Mouse (Mus musculus) heart, postnatal 36 days (tissue): ENCODE measurements around the gene Msmb. TPM values are rescaled to one million over a fixed set of nuclear protein-coding genes. Genes with fewer than 3 reads are reported as not detected.
"Not testable (repeated sequence)": the region's sequence is repeated elsewhere in the genome, so short reads cannot be mapped to it uniquely, and the experiment has no call there.

ENCODE experiments used
- DNase-seq, 2 experiments: peaks; one replicate each; pipeline ENCODE4 v3.0.0; 2021 to 2022
- intact Hi-C: fragments of 180-260 bp; cut with DNase I; formaldehyde crosslinking; loops from one replicate; pipeline ENCODE4 v1.15.1; 2025
- total RNA-seq, 2 experiments: library from RNA; stranded (reverse); gene quantifications; 2 replicates each; pipeline ENCODE4 v1.2.3; 2021

Gene Msmb
- not detected for total RNA-seq

GRCm38 (mm10) chr14:32141723-32142122, at the start of gene Msmb:
Gene Msmb, plus strand, starts transcription at chr14:32142023.
- intact Hi-C loops = no loop called here
- DNase-seq = no peak

- DNase-seq = no peak
- intact Hi-C loops = no loop called here
Measured at GRCm38 (mm10) chr14:32093018-32093417, 48.8 kb upstream of the Msmb start.

- intact Hi-C loops = no loop called here
- DNase-seq = no peak
Measured at GRCm38 (mm10) chr14:32093500-32094117, 48.2 kb upstream of the Msmb start.

- intact Hi-C loops = no loop called here
- DNase-seq = no peak
Measured at GRCm38 (mm10) chr14:32095646-32096045, 46.2 kb upstream of the Msmb start.

- DNase-seq = no peak
- intact Hi-C loops = no loop called here
Measured at GRCm38 (mm10) chr14:32096740-32097139, 45.1 kb upstream of the Msmb start.

- intact Hi-C loops = no loop called here
- DNase-seq = no peak
Measured at GRCm38 (mm10) chr14:32097691-32098090, 44.1 kb upstream of the Msmb start.

GRCm38 (mm10) chr14:32098951-32099350, 42.9 kb upstream of the Msmb start:
- DNase-seq = no peak
- intact Hi-C loops = no loop called here

GRCm38 (mm10) chr14:32103556-32103955, 38.3 kb upstream of the Msmb start:
- DNase-seq = no peak
- intact Hi-C loops = no loop called here

GRCm38 (mm10) chr14:32105663-32106062, 36.2 kb upstream of the Msmb start:
- no peak for DNase-seq
- intact Hi-C loops = no loop called here

- no peak for DNase-seq
- intact Hi-C loops = no loop called here
Measured at GRCm38 (mm10) chr14:32106911-32107310, 34.9 kb upstream of the Msmb start.

- intact Hi-C loops = not testable (repeated sequence)
Measured at GRCm38 (mm10) chr14:32112124-32112523, 29.7 kb upstream of the Msmb start.

GRCm38 (mm10) chr14:32120940-32121919, 20.6 kb upstream of the Msmb start:
- intact Hi-C loops = loop anchor here (1.0 kb wide), 1 partner anchor 8 kb away; no protein-coding TSS in a partner anchor
- no peak for DNase-seq

More at GRCm38 (mm10) chr14:32112124-32112523, 29.7 kb upstream of the Msmb start:
- DNase-seq = not testable (repeated sequence)

GRCm38 (mm10) chr14:32121920-32122315, 19.9 kb upstream of the Msmb start:
- DNase-seq = peak in 1 of 2 experiments; percentile 14
- intact Hi-C loops = loop anchor here (1.0 to 2.0 kb wide), 2 partner anchors 9 to 69 kb away; no protein-coding TSS in a partner anchor

- no peak for DNase-seq
- intact Hi-C loops = no loop called here
Measured at GRCm38 (mm10) chr14:32124261-32124660, 17.6 kb upstream of the Msmb start.

GRCm38 (mm10) chr14:32125256-32125655, 16.6 kb upstream of the Msmb start:
- DNase-seq, intact Hi-C loops: not testable (repeated sequence)

- no peak for DNase-seq
- intact Hi-C loops = no loop called here
Measured at GRCm38 (mm10) chr14:32128409-32128808, 13.4 kb upstream of the Msmb start.

- intact Hi-C loops = no loop called here
- no peak for DNase-seq
Measured at GRCm38 (mm10) chr14:32131836-32132235, 10.0 kb upstream of the Msmb start.

GRCm38 (mm10) chr14:32134293-32134692, 7.5 kb upstream of the Msmb start:
- intact Hi-C loops = no loop called here
- peak in 1 of 2 experiments; percentile 12 for DNase-seq

- intact Hi-C loops, DNase-seq: not testable (repeated sequence)
Measured at GRCm38 (mm10) chr14:32136467-32136866, 5.4 kb upstream of the Msmb start.

GRCm38 (mm10) chr14:32140359-32140965, 1.4 kb upstream of the Msmb start:
- no peak for DNase-seq
- intact Hi-C loops = no loop called here

- no peak for DNase-seq
- intact Hi-C loops = no loop called here
Measured at GRCm38 (mm10) chr14:32144734-32145133, 2.9 kb downstream of the Msmb start.
